Mouse (Mus musculus) MEL (cell line): Measurements from ENCODE around the gene Slc22a1. TPM values are rescaled to one million over a fixed set of nuclear protein-coding genes. Genes with fewer than 3 reads are reported as not detected.

ENCODE experiments used
- DNase-seq: peaks from one replicate; pipeline ENCODE4 v3.0.0; 2011; ENCODE audit warnings: low read depth, low spot score
- H3K27ac ChIP-seq: 2 replicates; pipeline ENCODE4 v1.5.1; 2012; ENCODE audit warnings: low read depth, mild to moderate bottlenecking, control low read depth, low read length, moderate library complexity; ENCODE audit not compliant: control insufficient read depth
- H3K27me3 ChIP-seq, 2 experiments: fragments of 150-350 bp in 1 of 2; sonication (generic) in 1 of 2; 2 replicates each; pipeline ENCODE4 v1.6.1; 2012; ENCODE audit warnings: low read length in 2 of 2, mild to moderate bottlenecking in 2 of 2, improper control_type of control experiment in 1 of 2, moderate library complexity in 1 of 2; ENCODE audit not compliant: insufficient read depth in 2 of 2, control insufficient read depth in 1 of 2
- H3K36me3 ChIP-seq, 2 experiments: 2 replicates each; pipeline ENCODE4 v1.6.1; 2012 to 2014; ENCODE audit warnings: low read length in 2 of 2, improper control_type of control experiment in 1 of 2, inconsistent platforms in 1 of 2, mild to moderate bottlenecking in 1 of 2; ENCODE audit not compliant: insufficient read depth in 2 of 2, control insufficient read depth in 1 of 2
- H3K4me1 ChIP-seq, 2 experiments: fragments of 150-350 bp in 1 of 2; sonication (generic) in 1 of 2; 2 replicates each; pipeline ENCODE4 v1.6.1; 2012; ENCODE audit warnings: low read length in 2 of 2, improper control_type of control experiment in 1 of 2, mild to moderate bottlenecking in 1 of 2; ENCODE audit not compliant: insufficient read depth in 2 of 2, control insufficient read depth in 1 of 2
- H3K4me3 ChIP-seq, 2 experiments: fragments of 150-350 bp in 1 of 2; sonication (generic) in 1 of 2; 2 replicates each; pipeline ENCODE4 v1.5.1; 2012; ENCODE audit warnings: low read depth in 2 of 2, low read length in 2 of 2, mild to moderate bottlenecking in 2 of 2, moderate library complexity in 2 of 2, control low read depth in 1 of 2, improper control_type of control experiment in 1 of 2; ENCODE audit not compliant: control insufficient read depth in 1 of 2, insufficient read depth in 1 of 2
- H3K79me2 ChIP-seq: 2 replicates; pipeline ENCODE4 v1.6.1; 2012; ENCODE audit warnings: mild to moderate bottlenecking, low read length, moderate library complexity; ENCODE audit not compliant: control insufficient read depth, poor library complexity, insufficient read depth
- H3K9ac ChIP-seq: 2 replicates; pipeline ENCODE4 v1.6.1; 2012; ENCODE audit warnings: low read depth, mild to moderate bottlenecking, control low read depth, low read length, moderate library complexity; ENCODE audit not compliant: control insufficient read depth, poor library complexity, severe bottlenecking
- H3K9me3 ChIP-seq: fragments of 150-350 bp; sonication (generic); replicated peaks from 2 replicates; pipeline ENCODE4 v1.6.1; 2012; ENCODE audit warnings: mild to moderate bottlenecking, low read length, improper control_type of control experiment, moderate library complexity; ENCODE audit not compliant: insufficient read depth
- CHD1 ChIP-seq: IDR thresholded peaks from 2 replicates; pipeline ENCODE4 v1.6.1; 2012; ENCODE audit warnings: low read depth, mild to moderate bottlenecking, inconsistent platforms, low read length, improper control_type of control experiment
- CHD2 ChIP-seq: IDR thresholded peaks from 2 replicates; pipeline ENCODE4 v1.6.1; 2011; ENCODE audit warnings: low read length, improper control_type of control experiment
- E2F4 ChIP-seq: IDR thresholded peaks from 2 replicates; pipeline ENCODE4 v1.6.1; 2011; ENCODE audit warnings: low read depth, low read length, improper control_type of control experiment, borderline replicate concordance
- ELF1 ChIP-seq: IDR thresholded peaks from 2 replicates; pipeline ENCODE4 v1.6.1; 2014; ENCODE audit warnings: low read depth, mild to moderate bottlenecking, inconsistent platforms, low read length, improper control_type of control experiment, moderate library complexity
- EP300 ChIP-seq, 2 experiments: IDR thresholded peaks; 2 replicates each; pipeline ENCODE4 v1.6.1; 2011; ENCODE audit warnings: improper control_type of control experiment in 2 of 2, low read length in 2 of 2, low read depth in 1 of 2, mild to moderate bottlenecking in 1 of 2
- GATA1 ChIP-seq: IDR thresholded peaks from 2 replicates; pipeline ENCODE4 v1.6.1; 2011; ENCODE audit warnings: low read depth, low read length, improper control_type of control experiment
- MAX ChIP-seq: IDR thresholded peaks from 2 replicates; pipeline ENCODE4 v1.6.1; 2011; ENCODE audit warnings: low read length, improper control_type of control experiment
- MEF2A ChIP-seq: IDR thresholded peaks from 2 replicates; pipeline ENCODE4 v1.6.1; 2014; ENCODE audit warnings: low read depth, mild to moderate bottlenecking, inconsistent platforms, low read length, improper control_type of control experiment; ENCODE audit not compliant: poor library complexity, insufficient replicate concordance, severe bottlenecking; ENCODE audit errors: extremely low read depth
- NELFE ChIP-seq: IDR thresholded peaks from 2 replicates; pipeline ENCODE4 v1.6.1; 2011; ENCODE audit warnings: low read depth, low read length, improper control_type of control experiment
- NRF1 ChIP-seq: IDR thresholded peaks from 2 replicates; pipeline ENCODE4 v1.6.1; 2014; ENCODE audit warnings: low read depth, mild to moderate bottlenecking, inconsistent platforms, low read length, improper control_type of control experiment, moderate library complexity; ENCODE audit not compliant: poor library complexity, insufficient read depth, severe bottlenecking
- POLR2AphosphoS5 ChIP-seq: IDR thresholded peaks from 2 replicates; pipeline ENCODE4 v1.6.1; 2012; ENCODE audit warnings: low read depth, borderline replicate concordance, mild to moderate bottlenecking, inconsistent platforms, low read length, moderate library complexity, mixed read lengths
- SIN3A ChIP-seq: IDR thresholded peaks from 2 replicates; pipeline ENCODE4 v1.6.1; 2012; ENCODE audit warnings: low read length, improper control_type of control experiment, inconsistent platforms
- SMC3 ChIP-seq: IDR thresholded peaks from 2 replicates; pipeline ENCODE4 v1.6.1; 2011; ENCODE audit warnings: low read depth, low read length, improper control_type of control experiment
- TBP ChIP-seq: IDR thresholded peaks from 2 replicates; pipeline ENCODE4 v1.8.0; 2011; ENCODE audit warnings: low read depth, low read length, improper control_type of control experiment
- USF1 ChIP-seq: IDR thresholded peaks from 2 replicates; pipeline ENCODE4 v1.6.1; 2014; ENCODE audit warnings: low read depth, mild to moderate bottlenecking, inconsistent platforms, low read length, improper control_type of control experiment, moderate library complexity
- ZKSCAN1 ChIP-seq: IDR thresholded peaks from 2 replicates; pipeline ENCODE4 v1.6.1; 2012; ENCODE audit warnings: low read depth, mild to moderate bottlenecking, inconsistent platforms, low read length, improper control_type of control experiment, moderate library complexity
- polyA plus RNA-seq, 2 experiments: library from polyadenylated mRNA; stranded (reverse) in 1 of 2; unstranded in 1 of 2; fragments of >175 nt in 1 of 2; fragments of >200 nt in 1 of 2; gene quantifications; 2 replicates each; pipeline versions ENCODE4 v1.2.1 to v1.2.4; 2012; ENCODE audit warnings: low replicate concordance in 2 of 2, low read depth in 1 of 2; ENCODE audit not compliant: insufficient read length in 2 of 2, insufficient read depth in 1 of 2, missing spikeins in 1 of 2
- total RNA-seq: library from RNA; depleted of rRNA; stranded (reverse); fragments of 300-350 nt; gene quantifications from 2 replicates; pipeline ENCODE4 v1.2.3, GENCODE M21; 2012

The Slc22a1 gene
- total and polyA plus RNA-seq, 3 experiments = not detected

GRCm38 (mm10) chr17:12718251-12718650, 42.6 kb upstream of the Slc22a1 start:
- no peaks in the 10 kb centered on the region for H3K79me2 ChIP-seq
- no peak overlapping the region for H3K9ac ChIP-seq
- no peak for DNase-seq
- TF ChIP-seq POLR2AphosphoS5 = no peak
- TF ChIP-seq ELF1 = no peak
- TF ChIP-seq MAX = no peak
- TF ChIP-seq SIN3A = no peak
- no peak for TF ChIP-seq ZKSCAN1
- no peak overlapping the region for H3K4me3 ChIP-seq
- H3K4me1 ChIP-seq = no peaks in the 10 kb centered on the region
- H3K36me3 ChIP-seq = no peaks in the 10 kb centered on the region; a peak in 1 of 4 replicates
- no peak overlapping the region for H3K27ac ChIP-seq
- no peaks in the 10 kb centered on the region for H3K27me3 ChIP-seq
- H3K9me3 ChIP-seq = no peaks in the 10 kb centered on the region

GRCm38 (mm10) chr17:12717445-12717844, 41.8 kb upstream of the Slc22a1 start:
- no peaks in the 10 kb centered on the region for H3K4me1 ChIP-seq
- H3K36me3 ChIP-seq = no peaks in the 10 kb centered on the region; a peak in 1 of 4 replicates
- no peak overlapping the region for H3K4me3 ChIP-seq
- H3K9ac ChIP-seq = no peak overlapping the region
- no peak overlapping the region for H3K27ac ChIP-seq
- TF ChIP-seq USF1 (no peak), ZKSCAN1 (no peak), E2F4 (no peak), GATA1 (no peak), MAX (no peak), NRF1 (no peak), CHD1 (no peak), TBP (no peak)
- no peaks in the 10 kb centered on the region for H3K79me2 ChIP-seq
- H3K27me3 ChIP-seq = no peaks in the 10 kb centered on the region
- no peaks in the 10 kb centered on the region for H3K9me3 ChIP-seq
- DNase-seq = no peak

- H3K27me3 ChIP-seq = no peaks in the 10 kb centered on the region
- DNase-seq = no peak
- no peak overlapping the region for H3K27ac ChIP-seq
- H3K79me2 ChIP-seq = no peaks in the 10 kb centered on the region
- no peaks in the 10 kb centered on the region; a peak in 1 of 4 replicates for H3K36me3 ChIP-seq
- H3K4me3 ChIP-seq = no peak overlapping the region
- H3K4me1 ChIP-seq = no peaks in the 10 kb centered on the region
- TF ChIP-seq USF1 = no peak
- TF ChIP-seq EP300 (IDR thresholded peaks at IDR 0.05; ENCODE audit: low read depth in 1 of 2, low read length in 2 of 2) = no peak
- TF ChIP-seq NELFE = no peak
- TF ChIP-seq CHD2 = no peak
- no peak for TF ChIP-seq SMC3
- TF ChIP-seq MAX = no peak
- no peak for TF ChIP-seq MEF2A
- TF ChIP-seq, all 39 proteins: peak for 0
- Histone ChIP-seq H3K9me3 (no peaks in the 10 kb centered on the region), H3K9ac (no peak overlapping the region)
Observed at GRCm38 (mm10) chr17:12715032-12715431, 39.4 kb upstream of the Slc22a1 start.
